Mouse (Mus musculus) forebrain, postnatal 0 days (tissue): Measurements from ENCODE around the gene Flrt3. TPM values are rescaled to one million over a fixed set of nuclear protein-coding genes. Genes with fewer than 3 reads are reported as not detected.

Experiments
- ATAC-seq: fragments of 200-750 bp; cut with Nextera tagmentation; 2 replicates; pipeline ENCODE4 v1.8.0; 2017; ENCODE audit warnings: mild to moderate bottlenecking, moderate library complexity
- DNase-seq: peaks from one replicate; pipeline ENCODE4 v3.0.0-alpha.2; 2015
- H3K27ac ChIP-seq: fragments of 300-500 bp; sonication (generic); 2 replicates; pipeline ENCODE4 v1.5.1; 2014; ENCODE audit warnings: low read depth, mild to moderate bottlenecking, antibody characterized with exemption, low read length, moderate library complexity, mixed read lengths
- H3K27me3 ChIP-seq: fragments of 300-500 bp; sonication (generic); 2 replicates; pipeline ENCODE4 v1.6.1; 2014; ENCODE audit warnings: mild to moderate bottlenecking, low read length, mixed read lengths; ENCODE audit not compliant: insufficient read depth
- H3K36me3 ChIP-seq: fragments of 300-500 bp; sonication (generic); 2 replicates; pipeline ENCODE4 v1.6.1; 2014; ENCODE audit warnings: mild to moderate bottlenecking, moderate library complexity; ENCODE audit not compliant: insufficient read depth
- H3K4me1 ChIP-seq: fragments of 300-500 bp; sonication (generic); 2 replicates; pipeline ENCODE4 v1.6.1; 2014; ENCODE audit warnings: antibody characterized with exemption; ENCODE audit not compliant: insufficient read depth
- H3K4me2 ChIP-seq: fragments of 300-500 bp; sonication (generic); 2 replicates; pipeline ENCODE4 v1.6.1; 2014; ENCODE audit warnings: low read depth, mild to moderate bottlenecking, moderate library complexity
- H3K4me3 ChIP-seq: fragments of 300-500 bp; sonication (generic); 2 replicates; pipeline ENCODE4 v1.5.1; 2014; ENCODE audit warnings: low read depth, low read length, mixed read lengths
- H3K9ac ChIP-seq: fragments of 300-500 bp; sonication (generic); 2 replicates; pipeline ENCODE4 v1.6.1; 2014; ENCODE audit warnings: mild to moderate bottlenecking
- H3K9me3 ChIP-seq: fragments of 300-500 bp; sonication (generic); 2 replicates; pipeline ENCODE4 v1.6.1; 2016; ENCODE audit warnings: low read length
- CTCF ChIP-seq: sonication (generic); IDR thresholded peaks from 2 replicates; pipeline ENCODE4 v1.5.1; 2016; ENCODE audit warnings: antibody characterized with exemption, control low read depth, low read depth
- WGBS: fragments of 180-500 bp; shearing (Covaris S2); extraction: QIAGEN DNeasy Blood & Tissue Kit; methylation state at CpG from one replicate; pipeline ENCODE4 v1.1.7; 2014; 5-methylcytosine and 5-hydroxymethylcytosine counted together
- polyA plus RNA-seq: library from polyadenylated mRNA; unstranded; fragments of >200 nt; fragmentation: Nextera tagmentation; extraction: Ambion mirVana; gene quantifications from 2 replicates; pipeline ENCODE4 v1.2.1, GENCODE M21; 2015
- total RNA-seq: library from RNA; depleted of rRNA; stranded (reverse); fragments of >200 nt; gene quantifications from 2 replicates; pipeline ENCODE4 v1.2.3, GENCODE M21; 2014

The Flrt3 gene
- total and polyA plus RNA-seq, 2 experiments from 2014 or later, result 38.4 to 43.7 TPM

DNA sequence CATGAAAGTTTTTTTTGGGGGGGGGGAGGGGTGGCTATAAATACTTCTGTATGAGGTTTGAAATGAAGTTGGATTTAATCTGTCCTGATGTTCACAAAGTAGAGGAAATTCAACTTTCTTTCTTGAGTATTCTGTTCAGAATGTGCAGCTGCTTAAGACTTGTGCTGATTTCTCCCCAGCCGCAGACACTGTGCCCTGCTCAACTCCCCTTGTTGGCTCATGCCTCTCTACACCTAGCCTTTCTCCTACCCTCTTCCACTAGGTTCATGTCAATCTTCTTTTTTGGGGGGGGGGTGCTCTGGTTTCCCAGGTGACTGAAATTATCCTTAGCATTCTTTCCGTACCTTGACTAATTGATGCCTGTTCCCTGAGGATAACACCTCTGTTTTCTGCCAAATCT lies 17.3 kb downstream of the Flrt3 start:
- H3K4me2 ChIP-seq, result no peak overlapping the region
- no peaks in the 10 kb centered on the region for H3K4me1 ChIP-seq
- no peaks in the 10 kb centered on the region for H3K27me3 ChIP-seq
- no peak overlapping the region for H3K4me3 ChIP-seq
- H3K27ac ChIP-seq, result no peak overlapping the region
- 25% methylated on average over 2 of the region's 2 CpGs for WGBS
- ATAC-seq (0 out of 2 replicates have a peak, but pooled peaks have one; percentile 25), DNase-seq (no peak)
- no peaks in the 10 kb centered on the region for H3K36me3 ChIP-seq
- no peak overlapping the region for H3K9ac ChIP-seq
- H3K9me3 ChIP-seq, result no peaks in the 10 kb centered on the region
- TF ChIP-seq CTCF, result no peak

DNA sequence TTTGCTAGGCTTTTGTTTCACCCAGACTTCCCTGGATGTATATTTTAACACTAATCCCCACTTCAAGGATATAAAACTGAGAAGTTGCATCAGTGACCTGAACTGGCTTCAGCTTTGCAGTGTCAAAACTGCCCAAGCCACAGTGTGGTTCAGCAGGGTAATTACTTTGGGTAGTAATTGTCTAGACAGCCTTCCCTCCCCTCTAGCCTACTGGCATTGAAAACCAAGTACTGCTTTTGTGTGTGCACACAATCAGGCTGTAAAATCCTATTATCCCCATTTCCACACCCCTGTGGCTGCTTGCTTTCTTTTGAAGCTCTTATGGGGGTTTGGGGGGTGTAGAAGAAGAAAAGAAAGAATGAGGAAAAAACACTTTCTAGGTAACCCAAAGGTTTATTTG lies 17.8 kb downstream of the Flrt3 start:
- Histone ChIP-seq H3K27ac (no peak overlapping the region), H3K9me3 (no peaks in the 10 kb centered on the region), H3K4me1 (no peaks in the 10 kb centered on the region), H3K27me3 (no peaks in the 10 kb centered on the region), H3K36me3 (no peaks in the 10 kb centered on the region), H3K4me3 (no peak overlapping the region), H3K4me2 (no peak overlapping the region), H3K9ac (no peak overlapping the region)
- peak; percentile 34; the same call in 1 of the 2 replicates for ATAC-seq
- TF ChIP-seq CTCF, result no peak
- DNase-seq, result no peak

DNA sequence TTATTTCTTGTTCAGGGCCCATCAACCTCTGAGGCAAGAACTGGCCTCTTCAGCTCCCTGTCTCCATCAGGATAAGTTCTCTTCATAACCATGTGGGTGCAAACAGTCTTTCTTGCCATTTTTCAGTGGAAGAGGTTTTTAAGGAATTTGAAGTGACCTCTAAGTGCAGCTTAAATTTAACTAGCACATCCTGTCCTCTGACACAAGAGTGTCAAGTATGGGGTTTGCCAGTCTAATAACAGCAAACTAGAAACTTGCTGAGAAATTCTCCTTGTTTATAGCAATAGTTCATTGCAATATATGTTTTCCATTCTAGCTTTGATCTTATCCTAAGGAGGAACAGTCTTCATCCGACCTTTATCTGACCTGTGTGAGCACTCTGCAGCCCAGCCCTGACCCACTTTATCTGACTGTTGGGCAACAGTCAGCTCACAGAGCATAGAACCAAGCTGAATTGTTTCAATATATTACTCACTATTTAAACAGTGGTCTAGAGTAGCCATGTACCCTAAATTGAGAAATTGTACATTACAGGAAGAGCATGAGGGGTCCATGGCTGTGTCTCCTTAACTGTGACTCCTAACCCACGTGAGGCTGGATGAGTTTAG lies 49.4 kb downstream of the Flrt3 start:
- ATAC-seq (no peak), DNase-seq (no peak)
- no peak for TF ChIP-seq CTCF
- Histone ChIP-seq H3K27ac (no peak overlapping the region), H3K9me3 (no peaks in the 10 kb centered on the region), H3K36me3 (no peaks in the 10 kb centered on the region), H3K4me3 (no peak overlapping the region), H3K27me3 (no peaks in the 10 kb centered on the region), H3K4me2 (no peak overlapping the region), H3K9ac (no peak overlapping the region), H3K4me1 (no peaks in the 10 kb centered on the region)
- WGBS, result 72% methylated on average over 2 of the region's 2 CpGs

GRCm38 (mm10) chr2:140615451-140615850 lies 55.8 kb downstream of the Flrt3 start:
- no peak for DNase-seq
- Histone ChIP-seq H3K4me3 (no peak overlapping the region), H3K9ac (no peak overlapping the region), H3K9me3 (no peaks in the 10 kb centered on the region), H3K36me3 (no peaks in the 10 kb centered on the region), H3K4me1 (no peaks in the 10 kb centered on the region; the same call in 1 of the 2 replicates), H3K27me3 (no peaks in the 10 kb centered on the region), H3K4me2 (no peak overlapping the region), H3K27ac (no peak overlapping the region)
- peak; percentile 36; the same call in 1 of the 2 replicates for ATAC-seq
- TF ChIP-seq CTCF, result no peak
- 77% methylated on average over 2 of the region's 2 CpGs for WGBS
